In genomic region chr16:30263156-30263555, GRCm38 (mm10) we compare ENCODE assay signal across 14 mouse cellular contexts. TPM values are rescaled to one million over a fixed set of nuclear protein-coding genes. Genes with fewer than 3 reads are reported as not detected.
"Had no signal": no experiment of that assay in that cellular context is flagged by ENCODE, and none has a peak within 500 bp of the region (broad histone marks: within the 10 kb centered on the region; RNA-seq: fewer than 3 reads in every experiment).

No protein-coding gene starts in this region.

- H3K9ac ChIP-seq: limb, embryonic 13.5 days; liver, embryonic 12.5 days; lung, embryonic 15.5 days; midbrain, embryonic 13.5 days; neural tube, embryonic 12.5 days had no signal

- H3K36me3 ChIP-seq: limb, embryonic 13.5 days; liver, embryonic 12.5 days; lung, embryonic 15.5 days; midbrain, embryonic 13.5 days; neural tube, embryonic 12.5 days had no signal

- H3K27me3 ChIP-seq: limb, embryonic 13.5 days; liver, embryonic 12.5 days; lung, embryonic 15.5 days; neural tube, embryonic 12.5 days had no signal

- H3K9me3 ChIP-seq: limb, embryonic 13.5 days; liver, embryonic 12.5 days; lung, embryonic 15.5 days; midbrain, embryonic 13.5 days; neural tube, embryonic 12.5 days had no signal

- H3K4me3 ChIP-seq: limb, embryonic 13.5 days; liver, embryonic 12.5 days; lung, embryonic 15.5 days; midbrain, embryonic 13.5 days; myocyte; neural tube, embryonic 12.5 days had no signal

- ATAC-seq: liver, embryonic 12.5 days; midbrain, embryonic 13.5 days had no signal

- H3K4me2 ChIP-seq: limb, embryonic 13.5 days; liver, embryonic 12.5 days; lung, embryonic 15.5 days; midbrain, embryonic 13.5 days; neural tube, embryonic 12.5 days had no signal

- H3K4me1 ChIP-seq: limb, embryonic 13.5 days; lung, embryonic 15.5 days; midbrain, embryonic 13.5 days; neural tube, embryonic 12.5 days had no signal

- H3K27ac ChIP-seq: kidney, postnatal 0 days; limb, embryonic 13.5 days; liver, embryonic 12.5 days; lung, embryonic 15.5 days; midbrain, embryonic 13.5 days; neural tube, embryonic 12.5 days; stomach, postnatal 0 days had no signal

RNA-seq across cellular contexts. Expression of gene Cpn2, which starts 4.1 kb away (rescaled TPM):
- total RNA-seq: layer of hippocampus, adult 18-20 months; layer of hippocampus, postnatal 36 days; left cerebral cortex, adult 8-10 months; left cerebral cortex, postnatal 25 days; megakaryocyte-erythroid progenitor cell, adult 5-6 weeks had no signal
- polyA plus RNA-seq: kidney, postnatal 0 days; limb, embryonic 13.5 days; lung, embryonic 15.5 days; midbrain, embryonic 13.5 days; myocyte; neural tube, embryonic 12.5 days; stomach, postnatal 0 days had no signal

RNA-seq across cellular contexts. Expression of gene Lrrc15, which starts 19.9 kb away (rescaled TPM):
- total RNA-seq: left cerebral cortex, adult 8-10 months; left cerebral cortex, postnatal 25 days; megakaryocyte-erythroid progenitor cell, adult 5-6 weeks; neutrophil, adult 5-6 weeks had no signal
